Mouse (Mus musculus): ENCODE results near the gene Cox6b1.

Cox6b1 gene

GRCm38 (mm10) chr7:30610043-30610442 lies 15.9 kb downstream of the Cox6b1 start:
- DNase-seq (ENCODE audit: low spot score): no peak

- DNase-seq (ENCODE audit: low spot score): no peak
Observed at GRCm38 (mm10) chr7:30608476-30608875, 17.5 kb downstream of the Cox6b1 start.

DNA sequence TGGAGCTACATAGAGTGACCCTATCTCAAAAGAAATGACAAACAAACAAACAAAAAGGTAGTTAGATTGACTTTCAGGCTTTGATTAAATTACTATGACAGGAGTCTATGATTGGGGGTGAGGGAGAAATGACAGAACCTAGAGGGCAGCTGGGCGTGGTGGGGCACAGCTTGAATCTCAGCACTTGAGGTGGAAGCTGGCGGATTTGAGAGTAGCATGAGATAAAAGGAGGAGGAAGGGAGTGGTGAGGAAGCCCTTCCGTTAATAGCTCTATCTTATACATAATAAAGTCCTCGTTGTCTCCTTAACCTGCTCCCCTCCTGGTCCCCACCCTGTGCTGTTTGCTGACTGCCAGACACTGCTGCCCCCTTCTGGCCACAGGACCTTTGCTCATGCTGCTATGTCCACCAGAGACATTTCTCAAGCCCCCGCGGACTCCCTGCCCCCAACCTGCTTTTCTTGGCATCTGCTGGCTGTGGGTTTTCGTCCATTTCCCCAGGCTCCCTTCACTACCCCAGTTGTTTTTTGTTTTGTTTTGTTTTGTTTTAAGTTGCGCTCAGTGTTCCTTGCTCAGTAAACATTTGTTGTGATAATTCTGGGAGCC lies 18.1 kb downstream of the Cox6b1 start:
- peak; percentile 69 for DNase-seq (ENCODE audit: low spot score)

GRCm38 (mm10) chr7:30604944-30605343 lies 21.0 kb downstream of the Cox6b1 start:
- no peak for DNase-seq (ENCODE audit: low spot score)

DNA sequence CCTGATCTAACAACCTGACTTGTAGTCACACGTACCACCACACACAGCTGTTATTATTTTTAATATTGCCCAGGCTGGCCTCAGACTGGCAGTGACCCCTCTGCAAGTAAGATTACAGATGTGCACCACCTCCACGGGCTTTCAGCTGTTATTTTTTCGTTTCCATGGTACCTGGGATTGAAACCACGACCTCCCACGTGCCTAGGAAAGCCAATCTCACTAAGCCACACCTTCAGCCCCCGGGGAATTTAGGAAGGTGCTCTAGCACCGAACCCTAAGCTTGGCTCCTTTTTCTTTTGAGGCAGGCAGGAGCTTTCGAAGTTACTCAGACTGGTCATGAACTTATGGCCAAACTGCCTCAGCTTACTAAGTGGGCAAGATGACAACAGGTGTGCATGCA lies 21.5 kb downstream of the Cox6b1 start:
- no peak for DNase-seq (ENCODE audit: low spot score)

DNA sequence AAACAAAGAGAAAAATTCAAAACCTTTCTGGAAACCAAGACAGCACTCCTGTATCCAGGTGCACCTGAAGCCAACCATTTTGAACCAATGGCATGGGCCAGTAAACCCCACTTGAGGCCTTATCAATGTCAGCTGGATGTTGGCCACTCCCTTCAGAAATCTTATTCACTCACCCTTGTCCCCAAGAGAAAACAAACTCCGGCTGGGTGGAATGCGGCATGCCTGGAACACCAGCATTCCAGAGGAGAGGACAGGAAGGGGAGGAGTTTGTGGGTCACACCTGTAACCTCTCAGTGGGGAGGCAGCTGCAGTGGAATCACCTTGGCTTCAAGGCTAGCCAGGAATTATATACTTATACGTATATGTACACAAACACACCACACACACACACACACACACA lies 23.4 kb downstream of the Cox6b1 start:
- DNase-seq (ENCODE audit: low spot score): peak; percentile 27

GRCm38 (mm10) chr7:30600651-30601050 lies 25.3 kb downstream of the Cox6b1 start:
- DNase-seq (ENCODE audit: low spot score): no peak

GRCm38 (mm10) chr7:30599933-30600353 lies 26.0 kb downstream of the Cox6b1 start:
- peak; percentile 88 for DNase-seq (ENCODE audit: low spot score)

GRCm38 (mm10) chr7:30598786-30599185 lies 27.2 kb downstream of the Cox6b1 start, which contains the start of gene Zbtb32:
Zbtb32 (minus strand) TSS chr7:30598909.
- DNase-seq (ENCODE audit: low spot score): no peak

DNA sequence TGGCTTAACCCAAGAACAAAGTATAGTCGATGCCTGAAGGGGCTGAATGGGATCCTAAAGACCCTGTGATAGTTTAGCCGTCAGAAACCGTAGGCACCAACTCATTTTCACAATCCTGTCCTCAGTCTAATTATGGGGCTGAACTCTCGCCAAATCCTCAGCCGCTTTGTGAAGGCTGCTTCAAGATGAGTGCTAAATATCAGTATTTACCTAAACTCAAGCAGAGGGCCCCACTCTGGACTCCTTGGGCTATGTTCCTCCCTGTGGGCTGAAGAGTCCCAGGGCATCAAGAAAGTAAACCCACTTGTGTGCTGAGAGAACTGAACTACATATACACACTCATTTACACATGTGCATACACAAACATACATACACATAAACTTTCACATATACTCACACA lies 29.1 kb downstream of the Cox6b1 start:
- DNase-seq (ENCODE audit: low spot score): no peak

DNA sequence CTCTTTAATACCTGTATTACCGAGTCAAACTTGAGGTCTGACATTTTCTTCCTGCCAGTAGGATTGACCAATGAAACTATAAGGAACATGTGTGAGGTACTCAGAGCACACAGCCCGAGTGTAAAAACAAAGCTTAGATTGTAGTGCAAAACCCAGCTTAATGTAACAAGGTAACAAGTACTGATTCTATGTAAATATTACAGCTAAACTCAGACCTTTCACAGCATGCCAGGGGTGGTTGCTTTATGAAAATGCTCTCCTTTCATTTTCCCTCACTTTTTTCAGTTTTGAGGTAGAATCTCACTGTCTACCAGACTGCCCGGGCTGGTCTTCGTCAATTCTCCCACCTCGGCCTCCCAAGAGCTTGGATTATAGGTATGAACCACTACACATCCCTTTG lies 29.9 kb downstream of the Cox6b1 start:
- no peak for DNase-seq (ENCODE audit: low spot score)

DNA sequence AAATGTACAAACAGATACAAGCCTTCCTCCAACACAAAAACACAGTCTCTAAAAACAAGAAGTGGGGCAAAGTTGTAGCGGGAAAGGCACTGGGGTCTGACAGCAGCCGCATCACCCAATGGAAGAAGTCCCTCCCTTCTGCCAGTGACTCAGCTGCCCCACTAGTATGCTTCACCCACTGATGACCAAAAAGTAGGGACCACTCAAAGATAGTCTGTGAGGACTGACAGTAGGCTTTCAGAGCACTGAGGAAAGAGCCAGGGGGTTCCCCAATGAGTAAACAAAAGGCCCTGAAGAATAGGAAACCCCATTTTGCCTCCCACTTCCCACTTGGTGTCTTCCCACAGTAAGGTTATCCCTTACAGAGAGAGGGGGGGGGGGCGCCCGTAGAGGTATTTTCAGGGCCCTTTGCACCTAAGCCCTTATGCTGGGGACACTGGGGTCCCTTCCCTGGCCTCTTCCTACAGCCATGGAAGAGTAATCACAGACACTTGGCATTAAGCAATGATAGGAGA lies 31.4 kb downstream of the Cox6b1 start:
- DNase-seq (ENCODE audit: low spot score): no peak

DNA sequence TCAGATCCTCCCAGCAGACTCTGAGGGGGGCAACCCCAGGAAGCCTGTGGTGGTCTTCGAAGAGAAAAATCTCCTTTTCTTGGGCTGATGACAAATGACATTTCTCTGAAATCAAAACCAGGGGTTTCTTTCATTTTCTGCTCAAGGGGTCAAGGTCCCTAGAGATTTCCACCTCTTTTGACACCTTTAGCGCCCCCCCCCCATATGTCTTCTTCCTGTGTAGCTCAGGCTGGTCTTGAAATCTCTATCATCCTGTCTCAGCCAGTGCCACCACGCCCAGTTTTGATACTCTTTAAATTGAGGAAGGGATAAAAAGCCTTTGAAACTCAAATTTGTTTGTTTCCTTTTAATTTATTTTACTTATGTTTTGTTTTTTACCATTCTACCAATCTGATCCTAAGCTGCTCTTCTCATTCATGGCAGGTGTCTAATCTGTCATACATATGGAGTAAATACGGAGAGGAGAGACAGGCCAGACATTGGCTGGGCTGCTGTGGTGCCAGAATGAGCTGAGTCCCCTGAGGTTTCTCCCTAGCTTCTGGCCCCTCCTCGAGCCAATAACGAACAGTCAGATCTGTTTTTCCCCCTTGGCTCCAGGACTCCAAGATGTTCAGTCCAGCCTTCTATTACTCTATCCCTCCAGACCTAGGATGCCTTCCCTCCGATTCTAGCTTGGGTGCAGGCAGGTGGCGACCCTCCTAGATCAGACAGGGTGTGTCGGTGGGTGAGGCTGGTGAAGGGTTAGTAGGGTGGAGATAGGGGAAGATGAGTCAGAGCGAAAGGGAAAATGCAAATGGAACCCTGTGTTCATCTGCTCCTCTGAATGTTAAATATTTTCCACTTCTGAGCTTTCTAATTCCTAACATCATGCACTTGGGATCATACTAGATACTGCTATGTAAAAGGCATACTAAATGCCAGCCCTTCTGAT lies 32.1 kb downstream of the Cox6b1 start:
- DNase-seq (ENCODE audit: low spot score): no peak

DNA sequence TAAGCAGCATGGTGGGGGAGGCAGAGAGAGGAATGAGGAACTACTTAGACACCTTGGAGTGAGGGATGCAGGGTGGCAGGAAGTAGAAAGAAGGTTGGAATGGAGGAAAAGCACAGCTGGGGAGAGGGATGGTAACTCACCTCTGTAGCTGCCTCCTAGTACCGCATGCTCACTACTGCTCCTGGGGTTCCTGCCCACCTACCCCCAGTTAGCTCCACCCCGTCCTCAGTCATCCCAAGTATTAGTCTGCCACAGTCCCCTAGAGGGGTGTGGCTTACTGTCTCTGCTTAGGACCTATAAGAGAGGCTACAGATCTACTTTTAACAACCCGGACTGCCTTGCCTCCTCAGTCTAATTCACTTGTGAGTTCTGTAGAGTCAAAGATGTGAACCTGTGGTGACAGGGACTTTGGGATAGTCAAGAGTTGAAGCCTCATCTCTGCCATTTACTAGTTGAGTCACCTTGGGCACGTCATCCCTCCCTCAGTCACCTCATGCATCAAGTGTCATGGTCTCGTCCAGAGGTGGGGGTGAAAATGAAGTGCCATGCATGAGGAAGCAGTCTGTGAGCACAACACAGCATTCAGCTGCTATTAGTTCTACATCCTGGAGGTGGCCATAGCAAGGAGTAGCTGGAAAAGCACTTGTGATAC lies 33.1 kb downstream of the Cox6b1 start:
- DNase-seq (ENCODE audit: low spot score): no peak

DNA sequence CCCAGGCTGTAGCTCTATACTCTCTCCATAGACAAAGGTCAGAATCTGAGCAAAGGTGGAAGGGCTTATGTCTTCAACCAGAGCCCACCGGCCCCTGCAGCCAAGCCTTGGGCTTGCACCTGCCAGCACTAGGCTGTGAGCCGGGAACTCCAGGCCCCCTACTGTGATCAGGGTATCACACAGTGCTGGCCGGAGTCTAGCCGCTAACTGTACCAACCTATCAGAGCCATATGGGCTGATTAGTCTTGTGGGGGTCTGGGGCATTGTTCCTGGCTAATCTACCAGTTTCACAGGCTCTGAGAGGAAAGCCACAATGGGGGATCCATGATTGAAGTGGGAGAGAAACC lies 34.4 kb downstream of the Cox6b1 start:
- no peak for DNase-seq (ENCODE audit: low spot score)

- DNase-seq (ENCODE audit: low spot score): no peak
Observed at GRCm38 (mm10) chr7:30590927-30591604, 34.9 kb downstream of the Cox6b1 start.

DNA sequence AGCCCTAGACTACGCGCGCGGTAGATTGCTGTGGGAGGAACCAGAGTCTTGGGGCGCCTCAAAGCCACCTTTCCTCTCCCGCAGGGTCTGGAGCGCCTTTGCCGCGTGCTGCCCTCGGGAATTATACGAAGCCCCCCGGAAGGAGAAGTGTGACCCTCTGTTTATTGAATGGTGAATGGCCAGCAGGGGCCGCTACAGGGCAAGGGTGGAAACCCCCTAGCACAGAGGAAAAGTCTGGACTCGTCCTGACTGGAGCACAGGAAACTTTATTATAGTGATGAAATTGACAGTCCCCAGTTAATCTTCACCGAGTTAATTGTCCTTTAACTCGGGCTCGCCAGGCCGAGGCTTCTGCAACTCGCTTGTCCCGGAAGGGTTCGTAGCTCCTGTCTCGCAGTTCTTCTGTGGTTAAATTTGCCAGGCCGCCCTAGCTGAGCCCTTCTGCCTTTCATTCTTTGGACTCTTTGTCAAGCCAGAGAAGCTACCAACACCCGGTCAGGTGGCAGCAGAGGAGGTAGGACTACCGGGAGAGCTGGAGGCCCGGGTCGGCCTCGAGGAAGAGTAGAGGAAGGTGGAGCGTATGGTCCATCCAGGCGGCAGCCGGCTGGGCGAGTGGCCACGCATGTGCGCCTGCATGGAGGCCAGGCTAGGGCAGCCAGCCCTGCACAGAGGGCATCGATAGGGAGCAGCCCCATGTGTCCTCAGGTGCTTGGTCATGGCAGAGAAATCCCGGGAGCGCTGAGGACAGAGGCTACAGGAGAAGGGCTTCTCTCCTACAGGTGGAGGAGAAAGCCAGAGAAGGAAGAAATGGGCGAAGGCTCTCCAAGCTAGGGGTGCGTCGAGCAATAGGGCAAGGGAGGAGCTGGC lies 36.3 kb downstream of the Cox6b1 start:
- DNase-seq (ENCODE audit: low spot score): peak; percentile 94

GRCm38 (mm10) chr7:30588676-30589434 lies 37.1 kb downstream of the Cox6b1 start, which contains the start of gene Kmt2b:
Kmt2b (minus strand) TSS chr7:30588726.
- DNase-seq (ENCODE audit: low spot score): peak; percentile 98

- peak; percentile 39 for DNase-seq (ENCODE audit: low spot score)
Observed at GRCm38 (mm10) chr7:30587842-30588667, 37.9 kb downstream of the Cox6b1 start.

All from embryo, embryonic 10.5 days (tissue).